Mouse (Mus musculus): ENCODE measurements around the gene Cpox. TPM values are rescaled to one million over a fixed set of nuclear protein-coding genes. Genes with fewer than 3 reads are reported as not detected.

Gene Cpox
- polyA plus RNA-seq, 1 experiment from 2014 or later: 24.1 TPM

DNA sequence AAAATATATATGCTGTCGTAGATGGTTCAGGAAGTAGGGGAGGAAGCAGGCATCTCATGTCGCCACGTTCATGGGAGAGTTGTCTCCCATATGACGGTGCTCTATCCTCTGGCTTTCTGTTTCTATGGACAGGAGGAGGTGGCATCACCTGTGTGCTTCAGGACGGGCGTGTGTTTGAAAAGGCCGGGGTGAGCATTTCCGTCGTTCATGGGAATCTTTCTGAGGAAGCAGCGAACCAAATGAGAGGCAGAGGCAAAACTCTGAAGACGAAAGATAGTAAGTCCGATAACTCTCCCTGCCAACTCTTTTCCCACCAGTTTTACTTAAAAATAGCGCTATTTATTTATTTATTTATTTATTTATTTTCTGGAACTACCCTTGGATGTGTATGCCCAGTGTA is 2.3 kb downstream of the Cpox start:
- 0 out of 2 replicates have a peak, but pooled peaks cover 4% of the 10 kb centered on the region for H3K27me3 ChIP-seq (ENCODE audit: low read depth, poor library complexity, severe bottlenecking)
- H3K4me1 ChIP-seq: peaks cover 15% of the 10 kb centered on the region
- DNase-seq (ENCODE audit: low spot score): no peak
- no peak overlapping the region for H3K27ac ChIP-seq (replicated peaks)
- H3K36me3 ChIP-seq: peaks cover 37% of the 10 kb centered on the region
- WGBS: 94% methylated on average over 13 of the region's 13 CpGs
- H3K9me3 ChIP-seq (replicated peaks): no peaks in the 10 kb centered on the region
- H3K4me3 ChIP-seq: no peak overlapping the region

GRCm38 (mm10) chr16:58673811-58674410 is 3.8 kb downstream of the Cpox start:
- H3K27ac ChIP-seq (replicated peaks): no peak overlapping the region
- 94% methylated on average over 15 of the region's 15 CpGs for WGBS
- H3K36me3 ChIP-seq: peaks cover 50% of the 10 kb centered on the region
- no peak overlapping the region for H3K4me3 ChIP-seq
- H3K4me1 ChIP-seq: peaks cover 15% of the 10 kb centered on the region
- H3K27me3 ChIP-seq (ENCODE audit: low read depth, poor library complexity, severe bottlenecking): 0 out of 2 replicates have a peak, but pooled peaks cover 4% of the 10 kb centered on the region
- no peaks in the 10 kb centered on the region for H3K9me3 ChIP-seq (replicated peaks)
- no peak for DNase-seq (ENCODE audit: low spot score)

GRCm38 (mm10) chr16:58675256-58675655 is 5.2 kb downstream of the Cpox start:
- Histone ChIP-seq H3K4me3 (no peak overlapping the region), H3K27me3 (ENCODE audit: low read depth, poor library complexity, severe bottlenecking) (no peaks in the 10 kb centered on the region), H3K27ac (replicated peaks) (no peak overlapping the region), H3K9me3 (replicated peaks) (no peaks in the 10 kb centered on the region), H3K4me1 (peaks cover 8% of the 10 kb centered on the region), H3K36me3 (peaks cover 50% of the 10 kb centered on the region)
- 95% methylated on average over 13 of the region's 13 CpGs for WGBS
- no peak for DNase-seq (ENCODE audit: low spot score)

DNA sequence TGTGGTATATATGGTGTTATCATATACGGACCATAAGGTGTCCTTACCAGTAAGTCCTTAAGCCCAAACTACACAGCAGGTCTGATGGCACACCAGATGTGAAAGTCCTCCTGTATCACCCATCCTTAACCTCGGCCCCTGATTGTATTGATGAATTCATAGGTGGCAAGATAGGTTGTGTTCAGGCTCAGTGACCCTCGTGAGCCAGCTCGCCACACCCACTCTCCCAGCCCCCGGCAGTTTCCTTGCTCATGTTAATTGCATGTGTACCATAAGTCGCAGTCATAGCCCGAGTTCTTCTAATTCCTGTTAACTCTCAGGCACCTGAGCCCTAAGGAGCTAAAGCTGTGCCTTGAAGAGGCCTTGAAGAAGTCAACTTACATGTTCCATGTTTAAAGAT is 6.1 kb downstream of the Cpox start:
- Histone ChIP-seq H3K36me3 (peaks cover 55% of the 10 kb centered on the region), H3K4me1 (peaks cover 3% of the 10 kb centered on the region; the same call in 1 of the 2 replicates), H3K27me3 (ENCODE audit: low read depth, poor library complexity, severe bottlenecking) (no peaks in the 10 kb centered on the region), H3K27ac (replicated peaks) (no peak overlapping the region), H3K9me3 (replicated peaks) (no peaks in the 10 kb centered on the region), H3K4me3 (no peak overlapping the region)
- DNase-seq (ENCODE audit: low spot score): no peak
- WGBS: 90% methylated on average over 7 of the region's 7 CpGs

DNA sequence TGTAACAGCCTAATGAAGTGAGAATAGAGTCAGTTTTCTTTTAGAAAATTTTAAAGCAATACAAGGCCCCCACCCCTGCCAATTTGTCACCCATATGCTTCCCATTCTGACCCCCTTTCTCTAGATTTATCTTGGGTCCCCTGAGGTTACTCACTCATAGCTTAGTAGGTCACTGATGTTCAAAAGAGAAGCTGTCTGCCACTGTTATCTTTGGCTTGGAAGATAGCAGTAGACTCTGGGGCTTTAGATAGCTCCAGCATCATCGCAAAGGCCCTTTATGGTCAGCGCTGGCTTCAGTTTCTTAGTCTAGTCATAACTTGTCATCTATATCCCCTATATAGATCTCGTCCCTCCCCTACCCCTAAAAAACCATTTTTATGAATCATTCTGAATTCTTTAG is 6.5 kb downstream of the Cpox start:
- Histone ChIP-seq H3K4me3 (no peak overlapping the region), H3K36me3 (peaks cover 55% of the 10 kb centered on the region), H3K27me3 (ENCODE audit: low read depth, poor library complexity, severe bottlenecking) (no peaks in the 10 kb centered on the region), H3K4me1 (no peaks in the 10 kb centered on the region; the same call in 1 of the 2 replicates), H3K9me3 (replicated peaks) (no peaks in the 10 kb centered on the region), H3K27ac (replicated peaks) (no peak overlapping the region)
- 92% methylated on average over 3 of the region's 3 CpGs for WGBS
- DNase-seq (ENCODE audit: low spot score): no peak

GRCm38 (mm10) chr16:58677491-58677890 is 7.4 kb downstream of the Cpox start:
- no peaks in the 10 kb centered on the region for H3K27me3 ChIP-seq (ENCODE audit: low read depth, poor library complexity, severe bottlenecking)
- H3K4me3 ChIP-seq: no peak overlapping the region
- no peak for DNase-seq (ENCODE audit: low spot score)
- no peak overlapping the region for H3K27ac ChIP-seq (replicated peaks)
- no peaks in the 10 kb centered on the region for H3K9me3 ChIP-seq (replicated peaks)
- 86% methylated on average over 5 of the region's 5 CpGs for WGBS
- peaks cover 55% of the 10 kb centered on the region for H3K36me3 ChIP-seq
- no peaks in the 10 kb centered on the region for H3K4me1 ChIP-seq

GRCm38 (mm10) chr16:58678660-58679059 is 8.6 kb downstream of the Cpox start:
- Histone ChIP-seq H3K36me3 (peaks cover 48% of the 10 kb centered on the region), H3K27ac (replicated peaks) (no peak overlapping the region), H3K4me1 (no peaks in the 10 kb centered on the region), H3K4me3 (no peak overlapping the region), H3K9me3 (replicated peaks) (no peaks in the 10 kb centered on the region), H3K27me3 (ENCODE audit: low read depth, poor library complexity, severe bottlenecking) (no peaks in the 10 kb centered on the region)
- WGBS: 86% methylated on average over 7 of the region's 7 CpGs
- no peak for DNase-seq (ENCODE audit: low spot score)

DNA sequence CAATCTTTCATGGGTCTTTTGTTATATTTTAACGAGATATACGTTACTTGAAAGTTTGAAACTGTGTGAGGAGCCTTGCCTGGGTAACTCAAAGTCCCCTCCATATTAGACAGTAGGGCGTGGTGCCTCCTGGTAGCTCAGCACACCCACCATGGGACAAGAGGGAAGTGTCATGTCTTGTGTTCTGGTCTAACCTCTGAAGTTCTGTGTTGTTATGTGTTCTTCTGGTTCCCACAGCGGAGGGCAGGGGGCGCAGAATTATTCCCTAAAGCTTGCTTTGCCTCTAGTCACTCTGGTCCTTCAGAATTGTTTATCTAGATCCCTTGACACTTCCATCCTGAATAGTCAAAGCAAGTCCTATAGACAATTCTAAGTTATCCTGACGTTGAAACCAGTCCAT is 12.0 kb downstream of the Cpox start:
- Histone ChIP-seq H3K27ac (replicated peaks) (no peak overlapping the region), H3K27me3 (ENCODE audit: low read depth, poor library complexity, severe bottlenecking) (no peaks in the 10 kb centered on the region), H3K4me1 (no peaks in the 10 kb centered on the region), H3K4me3 (no peak overlapping the region), H3K9me3 (replicated peaks) (no peaks in the 10 kb centered on the region), H3K36me3 (peaks cover 18% of the 10 kb centered on the region; the same call in 1 of the 2 replicates)
- DNase-seq (ENCODE audit: low spot score): no peak
- 93% methylated on average over 6 of the region's 6 CpGs for WGBS

DNA sequence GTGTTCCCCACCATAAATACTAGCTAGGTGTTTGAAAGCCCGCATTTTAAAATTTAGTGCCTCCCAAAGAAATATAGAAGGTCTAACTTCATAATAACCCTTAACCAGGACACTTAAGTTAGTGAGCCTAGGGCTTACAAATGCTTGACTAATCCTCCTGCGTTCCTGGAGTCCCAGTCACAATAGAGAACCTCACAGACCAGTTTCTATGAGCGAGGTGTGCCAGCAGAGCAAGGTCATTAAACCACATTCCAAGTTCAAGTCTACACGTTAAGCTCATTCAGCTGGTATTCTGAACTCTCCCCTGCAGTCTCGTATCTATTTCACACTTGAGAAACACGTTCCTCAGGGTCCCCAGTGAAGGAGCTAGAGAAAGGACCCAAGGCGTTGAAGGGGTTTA is 12.8 kb downstream of the Cpox start:
- H3K9me3 ChIP-seq (replicated peaks): no peaks in the 10 kb centered on the region
- H3K4me1 ChIP-seq: no peaks in the 10 kb centered on the region
- H3K36me3 ChIP-seq: peaks cover 13% of the 10 kb centered on the region; the same call in 1 of the 2 replicates
- WGBS: 87% methylated on average over 7 of the region's 7 CpGs
- no peak overlapping the region for H3K27ac ChIP-seq (replicated peaks)
- DNase-seq (ENCODE audit: low spot score): no peak
- no peak overlapping the region for H3K4me3 ChIP-seq
- no peaks in the 10 kb centered on the region for H3K27me3 ChIP-seq (ENCODE audit: low read depth, poor library complexity, severe bottlenecking)

GRCm38 (mm10) chr16:58683911-58684310 is 13.8 kb downstream of the Cpox start:
- H3K4me3 ChIP-seq: no peak overlapping the region
- 90% methylated on average over 4 of the region's 4 CpGs for WGBS

GRCm38 (mm10) chr16:58684537-58684936 is 14.4 kb downstream of the Cpox start:
- no peaks in the 10 kb centered on the region for H3K4me1 ChIP-seq
- H3K27ac ChIP-seq (replicated peaks): no peak overlapping the region
- peaks cover 5% of the 10 kb centered on the region; the same call in 1 of the 2 replicates for H3K36me3 ChIP-seq
- DNase-seq (ENCODE audit: low spot score): no peak
- H3K27me3 ChIP-seq (ENCODE audit: low read depth, poor library complexity, severe bottlenecking): no peaks in the 10 kb centered on the region
- H3K4me3 ChIP-seq: no peak overlapping the region
- H3K9me3 ChIP-seq (replicated peaks): no peaks in the 10 kb centered on the region

More at GRCm38 (mm10) chr16:58683911-58684310, 13.8 kb downstream of the Cpox start:
- no peaks in the 10 kb centered on the region for H3K4me1 ChIP-seq
- no peak for DNase-seq (ENCODE audit: low spot score)
- no peak overlapping the region for H3K27ac ChIP-seq (replicated peaks)
- peaks cover 5% of the 10 kb centered on the region; the same call in 1 of the 2 replicates for H3K36me3 ChIP-seq
- H3K9me3 ChIP-seq (replicated peaks): no peaks in the 10 kb centered on the region
- H3K27me3 ChIP-seq (ENCODE audit: low read depth, poor library complexity, severe bottlenecking): no peaks in the 10 kb centered on the region

GRCm38 (mm10) chr16:58685548-58686537 is 15.8 kb downstream of the Cpox start:
- no peaks in the 10 kb centered on the region for H3K9me3 ChIP-seq (replicated peaks)
- H3K4me1 ChIP-seq: no peaks in the 10 kb centered on the region
- DNase-seq (ENCODE audit: low spot score): no peak
- H3K36me3 ChIP-seq: 0 out of 2 replicates have a peak, but pooled peaks cover under 1% of the 10 kb centered on the region
- no peak overlapping the region for H3K4me3 ChIP-seq
- no peaks in the 10 kb centered on the region for H3K27me3 ChIP-seq (ENCODE audit: low read depth, poor library complexity, severe bottlenecking)
- WGBS: 83% methylated on average over 20 of the region's 20 CpGs
- no peak overlapping the region for H3K27ac ChIP-seq (replicated peaks)

DNA sequence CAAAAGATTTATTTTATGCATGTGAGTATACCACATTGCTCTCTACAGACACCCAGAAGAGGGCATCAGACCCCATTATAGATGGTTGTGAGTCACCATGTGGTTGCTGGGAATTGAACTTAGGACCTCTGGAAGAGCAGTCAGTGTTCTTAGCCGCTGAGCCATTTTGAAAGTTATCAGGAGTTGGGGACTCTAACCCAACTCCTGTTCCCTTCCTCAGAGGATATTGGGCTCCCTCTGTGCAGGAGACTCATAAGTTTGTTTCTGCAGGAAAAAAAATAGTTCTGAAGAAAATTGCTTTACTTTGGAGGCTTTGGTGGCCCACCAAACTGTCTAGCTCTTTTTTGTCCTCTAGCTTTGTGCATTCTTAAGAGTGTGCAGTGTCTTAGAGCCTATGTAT is 18.4 kb downstream of the Cpox start:
- H3K36me3 ChIP-seq: no peaks in the 10 kb centered on the region
- H3K27me3 ChIP-seq (ENCODE audit: low read depth, poor library complexity, severe bottlenecking): no peaks in the 10 kb centered on the region
- H3K27ac ChIP-seq (replicated peaks): no peak overlapping the region
- H3K4me1 ChIP-seq: no peaks in the 10 kb centered on the region
- no peak overlapping the region for H3K4me3 ChIP-seq
- WGBS: 89% methylated on average over 1 of the region's 1 CpGs
- H3K9me3 ChIP-seq (replicated peaks): no peaks in the 10 kb centered on the region
- no peak for DNase-seq (ENCODE audit: low spot score)

Data from midbrain, embryonic 10.5 days (tissue).